ENCODE assay signal across 27 mouse cellular contexts in the genomic region with DNA sequence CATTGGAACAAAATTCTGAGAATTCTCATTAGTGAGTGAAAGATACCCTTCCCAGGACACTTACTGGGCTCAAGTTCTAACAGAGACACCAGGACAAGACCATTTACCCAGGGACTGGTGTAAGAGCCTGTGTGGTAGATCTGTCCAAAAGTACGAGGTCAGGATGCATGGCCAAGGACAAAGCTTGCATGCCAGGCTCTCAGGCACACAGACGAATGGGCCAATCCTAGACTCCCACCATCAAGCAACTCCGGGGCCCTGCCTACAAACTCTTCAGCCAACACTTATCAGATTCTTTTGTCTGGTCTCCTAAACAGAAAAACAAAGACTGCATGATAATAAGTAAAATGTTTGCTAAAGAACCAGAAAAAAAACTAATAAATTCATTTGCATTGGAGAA.
DNase-seq lines count a peak whose midpoint lies in the region; ATAC-seq and TF ChIP-seq lines count a peak whose summit lies in the region.
"Had no signal": no experiment of that assay in that cellular context is flagged by ENCODE, and none has a peak within 500 bp of the region (broad histone marks: within the 10 kb centered on the region; RNA-seq: fewer than 3 reads in every experiment).

No protein-coding gene starts in this region.

- no peaks in the 10 kb centered on the region for H3K27me3 ChIP-seq in forebrain, embryonic 10.5 days (ENCODE audit: poor library complexity, severe bottlenecking)
- H3K27me3 ChIP-seq in forebrain, embryonic 15.5 days: no peaks in the 10 kb centered on the region
- no peaks in the 10 kb centered on the region for H3K27me3 ChIP-seq in heart, embryonic 14.5 days (ENCODE audit: control insufficient read depth, insufficient read depth, low read length)
- no peaks in the 10 kb centered on the region for H3K27me3 ChIP-seq in E14TG2a.4 (ENCODE audit: insufficient read depth, low read length)
- H3K27me3 ChIP-seq: CH12.LX; embryonic facial prominence, embryonic 15.5 days; limb, embryonic 13.5 days; liver, embryonic 12.5 days; neural tube, embryonic 13.5 days had no signal

- H3K27ac ChIP-seq in forebrain, embryonic 10.5 days: peak overlapping the region; percentile 70
- H3K27ac ChIP-seq in forebrain, embryonic 15.5 days (replicated peaks): no peak overlapping the region
- peak overlapping the region; percentile 17 to 39; a peak in 1 of 4 replicates for H3K27ac ChIP-seq in heart, embryonic 14.5 days (replicated peaks in 1 of 2; ENCODE audit: control insufficient read depth in 1 of 2, insufficient read depth in 1 of 2, low read depth in 2 of 2, low read length in 2 of 2)
- H3K27ac ChIP-seq: embryonic facial prominence, embryonic 15.5 days; gastrocnemius, adult 2 months; hindbrain, embryonic 14.5 days; liver, embryonic 12.5 days; midbrain, embryonic 10.5 days; neural tube, embryonic 13.5 days had no signal

- WGBS in forebrain, embryonic 10.5 days: 78% methylated on average over 3 of the region's 3 CpGs
- WGBS in forebrain, embryonic 15.5 days: 36% methylated on average over 3 of the region's 3 CpGs
- 53% methylated on average over 3 of the region's 3 CpGs for WGBS in heart, embryonic 14.5 days

- no peak overlapping the region for H3K9ac ChIP-seq in forebrain, embryonic 15.5 days (replicated peaks)
- no peak overlapping the region for H3K9ac ChIP-seq in heart, embryonic 14.5 days (ENCODE audit: low read length)
- H3K9ac ChIP-seq: embryonic facial prominence, embryonic 15.5 days; hindbrain, embryonic 14.5 days; limb, embryonic 13.5 days; liver, embryonic 12.5 days; neural tube, embryonic 13.5 days had no signal

- no peak overlapping the region for H3K4me2 ChIP-seq in forebrain, embryonic 15.5 days (replicated peaks)
- H3K4me2 ChIP-seq in heart, embryonic 14.5 days (ENCODE audit: low read length): no peak overlapping the region
- H3K4me2 ChIP-seq: embryonic facial prominence, embryonic 15.5 days; hindbrain, embryonic 14.5 days; limb, embryonic 13.5 days; liver, embryonic 12.5 days; neural tube, embryonic 13.5 days had no signal

- no peak for ATAC-seq in forebrain, embryonic 15.5 days (replicated peaks)
- no peak for ATAC-seq in heart, embryonic 14.5 days (ENCODE audit: insufficient number of reproducible peaks, insufficient read depth, low FRiP score, low read depth)
- ATAC-seq: inflammation-experienced regulatory T-cells, adult 6 months; liver, embryonic 12.5 days; midbrain, embryonic 16.5 days had no signal

- DNase-seq in forebrain, embryonic 10.5 days (ENCODE audit: extremely low spot score, low spot score): no peak
- DNase-seq in heart, postnatal 14 days: no peak
- DNase-seq in ES-CJ7 (ENCODE audit: low read depth, low spot score): peak; percentile 60
- DNase-seq in right cerebral cortex, postnatal 25 days: no peak
- DNase-seq: B cell, adult 2 months; cerebellum, adult 9-11 months; gastrocnemius, adult 2 months; heart, postnatal 4 days; kidney, adult 8-10 months; kidney, postnatal 10 days; lung, adult 18-20 months; lung, postnatal 10 days; right cerebral cortex, postnatal 4 days; thymus, postnatal 14 days had no signal

- no peaks in the 10 kb centered on the region for H3K9me3 ChIP-seq in forebrain, embryonic 10.5 days
- H3K9me3 ChIP-seq in forebrain, embryonic 15.5 days: no peaks in the 10 kb centered on the region
- no peaks in the 10 kb centered on the region for H3K9me3 ChIP-seq in heart, embryonic 14.5 days (ENCODE audit: control insufficient read depth, low read length)
- no peaks in the 10 kb centered on the region for H3K9me3 ChIP-seq in E14TG2a.4 (ENCODE audit: low read length)
- H3K9me3 ChIP-seq: embryonic facial prominence, embryonic 15.5 days; limb, embryonic 13.5 days; liver, embryonic 12.5 days; midbrain, embryonic 10.5 days; neural tube, embryonic 13.5 days had no signal

- no peak for TF ChIP-seq CTCF in E14TG2a.4 (conservative IDR thresholded peaks at IDR 0.05; ENCODE audit: low read length)

- no peak overlapping the region for H3K4me3 ChIP-seq in forebrain, embryonic 10.5 days
- no peak overlapping the region for H3K4me3 ChIP-seq in forebrain, embryonic 15.5 days
- no peak overlapping the region for H3K4me3 ChIP-seq in heart, embryonic 14.5 days (ENCODE audit: control insufficient read depth in 1 of 2, insufficient read depth in 1 of 2, low read depth in 1 of 2, low read length in 2 of 2)
- peak overlapping the region; percentile 20 for H3K4me3 ChIP-seq in E14TG2a.4 (replicated peaks; ENCODE audit: low read length)
- H3K4me3 ChIP-seq: embryonic facial prominence, embryonic 15.5 days; gastrocnemius, adult 2 months; limb, embryonic 13.5 days; liver, embryonic 12.5 days; midbrain, embryonic 10.5 days; myocyte; neural tube, embryonic 13.5 days had no signal

- H3K4me1 ChIP-seq in forebrain, embryonic 10.5 days: peaks cover 68% of the 10 kb centered on the region
- H3K4me1 ChIP-seq in forebrain, embryonic 15.5 days: peaks cover 18% of the 10 kb centered on the region
- peaks cover 28 to 48% of the 10 kb centered on the region in 2 experiments for H3K4me1 ChIP-seq in heart, embryonic 14.5 days (ENCODE audit: control insufficient read depth in 2 of 2, insufficient read depth in 2 of 2, low read length in 2 of 2)
- H3K4me1 ChIP-seq in E14TG2a.4 (replicated peaks; ENCODE audit: low read depth, low read length): peaks cover 99% of the 10 kb centered on the region

- intact Hi-C loops in heart, postnatal 14 days (cut with DNase I): loop anchor here (5.0 kb wide), 1 partner anchor 77 kb away; a partner anchor contains a TSS

- H3K36me3 ChIP-seq in forebrain, embryonic 10.5 days (replicated peaks): peaks cover 20% of the 10 kb centered on the region
- no peaks in the 10 kb centered on the region for H3K36me3 ChIP-seq in forebrain, embryonic 15.5 days
- no peaks in the 10 kb centered on the region for H3K36me3 ChIP-seq in heart, embryonic 14.5 days (ENCODE audit: control insufficient read depth, insufficient read depth, low read length)
- H3K36me3 ChIP-seq in E14TG2a.4 (ENCODE audit: insufficient read depth, low read length): peaks cover 83% of the 10 kb centered on the region
- H3K36me3 ChIP-seq: embryonic facial prominence, embryonic 15.5 days; liver, embryonic 12.5 days; midbrain, embryonic 10.5 days; neural tube, embryonic 13.5 days had no signal
